Mouse (Mus musculus) thymus, adult 2 months (tissue): ENCODE data around the gene Mettl17. TPM values are rescaled to one million over a fixed set of nuclear protein-coding genes. Genes with fewer than 3 reads are reported as not detected.

Source experiments
- DNase-seq: peaks from one replicate; pipeline ENCODE4 v3.0.0; 2021
- H3K27ac ChIP-seq: fragments of 200-500 bp; 2 replicates; pipeline ENCODE4 v1.5.1; 2012; ENCODE audit warnings: low read length, control low read depth; ENCODE audit not compliant: control insufficient read depth, insufficient read depth
- H3K27me3 ChIP-seq: fragments of 200-500 bp; 2 replicates; pipeline ENCODE4 v1.6.1; 2012; ENCODE audit warnings: mild to moderate bottlenecking, low read length, moderate library complexity, mixed read lengths; ENCODE audit not compliant: control insufficient read depth, insufficient read depth
- H3K36me3 ChIP-seq: fragments of 200-500 bp; 2 replicates; pipeline ENCODE4 v1.6.1; 2012; ENCODE audit warnings: mild to moderate bottlenecking, low read length, moderate library complexity; ENCODE audit not compliant: control insufficient read depth, insufficient read depth
- H3K4me1 ChIP-seq: fragments of 200-500 bp; replicated peaks from 2 replicates; pipeline ENCODE4 v1.6.1; 2012; ENCODE audit warnings: low read length; ENCODE audit not compliant: control insufficient read depth, insufficient read depth
- H3K4me3 ChIP-seq: fragments of 200-500 bp; 2 replicates; pipeline ENCODE4 v1.5.1; 2012; ENCODE audit warnings: mild to moderate bottlenecking, low read length, control low read depth, moderate library complexity; ENCODE audit not compliant: control insufficient read depth, insufficient read depth
- CTCF ChIP-seq: fragments of 200-500 bp; IDR thresholded peaks from 2 replicates; pipeline ENCODE4 v1.5.1; 2012; ENCODE audit warnings: mild to moderate bottlenecking, control low read depth, low read length, moderate library complexity, borderline replicate concordance; ENCODE audit not compliant: control insufficient read depth, poor library complexity, insufficient read depth; ENCODE audit errors: extremely low read depth
- POLR2A ChIP-seq: fragments of 200-500 bp; IDR thresholded peaks from 2 replicates; pipeline ENCODE4 v1.6.1; 2012; ENCODE audit warnings: mild to moderate bottlenecking, low read length, control low read depth, moderate library complexity; ENCODE audit not compliant: control insufficient read depth, poor library complexity, insufficient read depth; ENCODE audit errors: extremely low read depth
- WGBS: fragments of 180-500 bp; shearing (Covaris S2); methylation state at CpG from one replicate; pipeline ENCODE4 v1.1.7; 2018; 5-methylcytosine and 5-hydroxymethylcytosine counted together
- polyA plus RNA-seq: library from polyadenylated mRNA; depleted of rRNA; stranded (reverse); fragments of >200 nt; gene quantifications from 2 replicates; pipeline ENCODE4 v1.2.3, GENCODE M21; 2012

The Mettl17 gene
- polyA plus RNA-seq, 1 experiment: 56.7 TPM

- Histone ChIP-seq H3K4me1 (peaks cover 7% of the 10 kb centered on the region), H3K27me3 (no peaks in the 10 kb centered on the region), H3K4me3 (no peak overlapping the region), H3K36me3 (peaks cover 24% of the 10 kb centered on the region), H3K27ac (no peak overlapping the region)
- WGBS: 90% methylated on average over 6 of the region's 6 CpGs
- DNase-seq: no peak
- TF ChIP-seq POLR2A: no peak
- TF ChIP-seq CTCF: no peak
Observed at GRCm38 (mm10) chr14:51886051-51886450, 1.4 kb downstream of the Mettl17 start.

DNA sequence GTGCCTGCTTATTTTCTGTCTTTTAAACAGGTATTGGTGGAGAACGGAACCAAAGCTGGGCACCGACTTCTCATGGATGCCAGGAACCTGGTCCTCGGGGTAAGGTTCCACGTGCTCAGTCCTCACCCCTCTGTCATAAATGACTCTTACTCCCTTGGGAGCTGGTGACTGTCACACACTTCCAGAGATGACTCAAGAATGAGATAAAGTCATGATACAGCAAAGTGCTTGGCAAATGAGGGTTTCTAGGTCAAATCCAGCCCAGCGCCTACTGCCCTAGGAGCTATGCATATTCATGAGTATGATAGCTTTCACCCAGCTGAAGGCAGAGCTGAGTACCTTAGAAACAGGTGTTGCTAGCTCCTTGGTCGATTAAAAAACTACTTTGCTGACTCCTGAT lies 5.2 kb downstream of the Mettl17 start:
- 96% methylated on average over 6 of the region's 6 CpGs for WGBS
- H3K27ac ChIP-seq: no peak overlapping the region
- H3K27me3 ChIP-seq: no peaks in the 10 kb centered on the region
- DNase-seq: no peak
- TF ChIP-seq CTCF (no peak), POLR2A (no peak)
- no peak overlapping the region for H3K4me3 ChIP-seq
- peaks cover 35% of the 10 kb centered on the region for H3K36me3 ChIP-seq
- H3K4me1 ChIP-seq: peaks cover 11% of the 10 kb centered on the region

GRCm38 (mm10) chr14:51892191-51892939 lies 7.7 kb downstream of the Mettl17 start, which contains the start of gene Slc39a2:
Gene Slc39a2, plus strand, starts transcription at chr14:51892889.
- peak within 1 kb of the TSS; percentile 19; the same call in 1 of the 2 replicates for H3K27ac ChIP-seq
- no peaks in the 10 kb centered on the region for H3K27me3 ChIP-seq
- H3K4me3 ChIP-seq: no peak within 1 kb of the TSS
- no peak for TF ChIP-seq POLR2A
- TF ChIP-seq CTCF: no peak
- H3K36me3 ChIP-seq: peaks cover 35% of the 10 kb centered on the region
- WGBS: 78% methylated on average over 9 of the region's 9 CpGs
- DNase-seq: no peak
- H3K4me1 ChIP-seq: peaks cover 3% of the 10 kb centered on the region

- TF ChIP-seq POLR2A (no peak), CTCF (no peak)
- 93% methylated on average over 10 of the region's 10 CpGs for WGBS
- no peak overlapping the region for H3K4me3 ChIP-seq
- no peak for DNase-seq
- H3K36me3 ChIP-seq: peaks cover 35% of the 10 kb centered on the region
- H3K4me1 ChIP-seq: peaks cover 3% of the 10 kb centered on the region
- no peak overlapping the region for H3K27ac ChIP-seq
- no peaks in the 10 kb centered on the region for H3K27me3 ChIP-seq
Observed at GRCm38 (mm10) chr14:51893094-51893794, 8.6 kb downstream of the Mettl17 start.

- no peak overlapping the region for H3K4me3 ChIP-seq
- peaks cover 32% of the 10 kb centered on the region for H3K36me3 ChIP-seq
- TF ChIP-seq CTCF: no peak
- TF ChIP-seq POLR2A: no peak
- H3K4me1 ChIP-seq: peaks cover 3% of the 10 kb centered on the region
- WGBS: 92% methylated on average over 3 of the region's 3 CpGs
- no peak overlapping the region for H3K27ac ChIP-seq
- DNase-seq: no peak
- H3K27me3 ChIP-seq: no peaks in the 10 kb centered on the region
Observed at GRCm38 (mm10) chr14:51893809-51894208, 9.2 kb downstream of the Mettl17 start.

DNA sequence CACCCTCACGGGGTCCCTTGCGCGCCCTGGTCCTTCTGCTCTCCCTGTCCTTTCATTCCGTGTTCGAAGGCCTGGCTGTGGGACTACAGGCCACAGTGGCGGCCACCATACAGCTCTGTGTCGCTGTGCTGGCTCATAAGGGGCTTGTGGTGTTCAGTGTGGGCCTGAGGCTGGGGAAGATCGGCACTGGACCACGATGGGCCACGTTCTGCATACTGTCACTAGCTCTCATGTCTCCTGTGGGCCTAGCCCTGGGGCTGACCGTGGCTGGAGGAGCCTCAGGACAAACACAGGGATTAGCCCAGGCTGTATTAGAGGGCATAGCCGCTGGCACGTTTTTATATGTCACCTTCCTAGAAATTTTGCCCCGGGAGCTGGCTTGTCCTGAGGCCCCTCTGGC lies 10.4 kb downstream of the Mettl17 start:
- H3K27ac ChIP-seq: no peak overlapping the region
- no peaks in the 10 kb centered on the region for H3K27me3 ChIP-seq
- H3K4me3 ChIP-seq: no peak overlapping the region
- H3K36me3 ChIP-seq: peaks cover 20% of the 10 kb centered on the region
- DNase-seq: no peak
- 94% methylated on average over 14 of the region's 14 CpGs for WGBS
- no peak for TF ChIP-seq CTCF
- peaks cover 3% of the 10 kb centered on the region for H3K4me1 ChIP-seq
